Mouse (Mus musculus) limb, embryonic 15.5 days (tissue): Measurements from ENCODE around the gene Gm3233. TPM values are rescaled to one million over a fixed set of nuclear protein-coding genes. Genes with fewer than 3 reads are reported as not detected.
"Not testable (repeated sequence)": the region's sequence is repeated elsewhere in the genome, so short reads cannot be mapped to it uniquely, and the experiment has no call there.

Experiments
- ATAC-seq: fragments of 200-750 bp; cut with Nextera tagmentation; 2 replicates; pipeline ENCODE4 v1.8.0; 2017; ENCODE audit warnings: low read depth, moderate TSS enrichment; ENCODE audit not compliant: insufficient number of reproducible peaks, low FRiP score, low TSS enrichment
- H3K27ac ChIP-seq: fragments of 300-500 bp; sonication (generic); 2 replicates; pipeline ENCODE4 v1.5.1; 2015; ENCODE audit warnings: moderate library complexity, mild to moderate bottlenecking, inconsistent platforms
- H3K27me3 ChIP-seq: fragments of 300-500 bp; sonication (generic); 2 replicates; pipeline ENCODE4 v1.6.1; 2015; ENCODE audit warnings: inconsistent platforms
- H3K36me3 ChIP-seq: fragments of 300-500 bp; sonication (generic); 2 replicates; pipeline ENCODE4 v1.6.1; 2015; ENCODE audit warnings: inconsistent platforms
- H3K4me1 ChIP-seq: fragments of 300-500 bp; sonication (generic); 2 replicates; pipeline ENCODE4 v1.6.1; 2015; ENCODE audit warnings: inconsistent platforms
- H3K4me2 ChIP-seq: fragments of 300-500 bp; sonication (generic); 2 replicates; pipeline ENCODE4 v1.6.1; 2015; ENCODE audit warnings: mild to moderate bottlenecking, inconsistent platforms
- H3K4me3 ChIP-seq: fragments of 300-500 bp; sonication (generic); 2 replicates; pipeline ENCODE4 v1.5.1; 2015; ENCODE audit warnings: mild to moderate bottlenecking, inconsistent platforms
- H3K9ac ChIP-seq: fragments of 300-500 bp; sonication (generic); 2 replicates; pipeline ENCODE4 v1.6.1; 2015; ENCODE audit warnings: inconsistent platforms
- H3K9me3 ChIP-seq: fragments of 300-500 bp; sonication (generic); 2 replicates; pipeline ENCODE4 v1.6.1; 2016; ENCODE audit warnings: inconsistent platforms
- WGBS: fragments of 180-500 bp; shearing (Covaris S2); methylation state at CpG from one replicate; pipeline ENCODE4 v1.1.7; 2015; 5-methylcytosine and 5-hydroxymethylcytosine counted together
- polyA plus RNA-seq: library from polyadenylated mRNA; unstranded; fragments of >200 nt; fragmentation: Nextera tagmentation; extraction: Ambion mirVana; gene quantifications from 2 replicates; pipeline ENCODE4 v1.2.1, GENCODE M21; 2015

The Gm3233 gene
- polyA plus RNA-seq, 1 experiment from 2014 or later = not detected

- H3K4me3 ChIP-seq, H3K27me3 ChIP-seq, H3K9ac ChIP-seq, H3K4me1 ChIP-seq, H3K36me3 ChIP-seq, H3K4me2 ChIP-seq, H3K27ac ChIP-seq, ATAC-seq, H3K9me3 ChIP-seq: not testable (repeated sequence)
- WGBS = 55% methylated on average over 1 of the region's 1 CpGs
Measured at GRCm38 (mm10) chr10:77771225-77771624, 11.7 kb upstream of the Gm3233 start, which contains the start of gene Gm3238. Gene Gm3238 (minus strand): TSS chr10:77771325.

GRCm38 (mm10) chr10:77769727-77770126 lies 10.2 kb upstream of the Gm3233 start:
- no peaks in the 10 kb centered on the region for H3K9me3 ChIP-seq
- no peaks in the 10 kb centered on the region for H3K27me3 ChIP-seq
- ATAC-seq = no peak
- H3K4me1 ChIP-seq = no peaks in the 10 kb centered on the region
- 63% methylated on average over 1 of the region's 1 CpGs for WGBS
- H3K36me3 ChIP-seq = no peaks in the 10 kb centered on the region
- no peak overlapping the region for H3K4me3 ChIP-seq
- H3K27ac ChIP-seq = no peak overlapping the region
- no peak overlapping the region for H3K9ac ChIP-seq
- H3K4me2 ChIP-seq = no peak overlapping the region

- Histone ChIP-seq H3K27ac (no peak overlapping the region), H3K36me3 (no peaks in the 10 kb centered on the region), H3K9me3 (no peaks in the 10 kb centered on the region), H3K27me3 (no peaks in the 10 kb centered on the region), H3K4me3 (no peak overlapping the region), H3K4me1 (no peaks in the 10 kb centered on the region), H3K4me2 (no peak overlapping the region), H3K9ac (no peak overlapping the region)
- ATAC-seq = no peak
Measured at GRCm38 (mm10) chr10:77753448-77753847, 6.0 kb downstream of the Gm3233 start.

GRCm38 (mm10) chr10:77752312-77752711 lies 7.2 kb downstream of the Gm3233 start:
- H3K4me3 ChIP-seq, H3K36me3 ChIP-seq, H3K27me3 ChIP-seq, H3K9ac ChIP-seq, H3K27ac ChIP-seq, H3K4me2 ChIP-seq, H3K4me1 ChIP-seq, ATAC-seq, H3K9me3 ChIP-seq: not testable (repeated sequence)
- WGBS = 61% methylated on average over 3 of the region's 3 CpGs

- ATAC-seq, H3K36me3 ChIP-seq: not testable (repeated sequence)
- 50% methylated on average over 1 of the region's 1 CpGs for WGBS
Measured at GRCm38 (mm10) chr10:77751254-77751653, 8.2 kb downstream of the Gm3233 start, which contains the start of gene Gm9736. Gene Gm9736 (minus strand): TSS chr10:77751354.

GRCm38 (mm10) chr10:77750686-77751085 lies 8.8 kb downstream of the Gm3233 start:
- not testable (repeated sequence) for ATAC-seq, H3K4me2 ChIP-seq, H3K27ac ChIP-seq, H3K36me3 ChIP-seq, H3K4me3 ChIP-seq, H3K4me1 ChIP-seq, H3K9me3 ChIP-seq, H3K9ac ChIP-seq, H3K27me3 ChIP-seq
- 75% methylated on average over 1 of the region's 1 CpGs for WGBS

More at GRCm38 (mm10) chr10:77751254-77751653, 8.2 kb downstream of the Gm3233 start, which contains the start of gene Gm9736:
- not testable (repeated sequence) for H3K27me3 ChIP-seq, H3K27ac ChIP-seq, H3K9me3 ChIP-seq, H3K9ac ChIP-seq, H3K4me1 ChIP-seq, H3K4me2 ChIP-seq, H3K4me3 ChIP-seq

- not testable (repeated sequence) for ATAC-seq, H3K27me3 ChIP-seq, H3K4me3 ChIP-seq, H3K9me3 ChIP-seq, H3K4me1 ChIP-seq, H3K9ac ChIP-seq, H3K36me3 ChIP-seq, H3K4me2 ChIP-seq, H3K27ac ChIP-seq
- 37% methylated on average over 5 of the region's 5 CpGs for WGBS
Measured at GRCm38 (mm10) chr10:77741924-77742688, 17.4 kb downstream of the Gm3233 start, which contains the start of gene Gm18596. Gene Gm18596 (minus strand): TSS chr10:77742638.

GRCm38 (mm10) chr10:77738929-77739328 lies 20.6 kb downstream of the Gm3233 start:
- no peak overlapping the region for H3K4me3 ChIP-seq
- ATAC-seq = no peak
- H3K9ac ChIP-seq = no peak overlapping the region
- H3K4me1 ChIP-seq = no peaks in the 10 kb centered on the region; the same call in 1 of the 2 replicates
- WGBS = 80% methylated on average over 4 of the region's 4 CpGs
- H3K36me3 ChIP-seq = no peaks in the 10 kb centered on the region
- H3K4me2 ChIP-seq = no peak overlapping the region
- peaks cover 4% of the 10 kb centered on the region; the same call in 1 of the 2 replicates for H3K9me3 ChIP-seq
- H3K27me3 ChIP-seq = no peaks in the 10 kb centered on the region
- H3K27ac ChIP-seq = no peak overlapping the region

- no peaks in the 10 kb centered on the region for H3K4me1 ChIP-seq
- H3K9ac ChIP-seq = no peak overlapping the region
- H3K27me3 ChIP-seq = no peaks in the 10 kb centered on the region
- peaks cover 4% of the 10 kb centered on the region; the same call in 1 of the 2 replicates for H3K9me3 ChIP-seq
- no peak overlapping the region for H3K4me2 ChIP-seq
- no peak overlapping the region for H3K27ac ChIP-seq
- WGBS = 94% methylated on average over 1 of the region's 1 CpGs
- H3K36me3 ChIP-seq = no peaks in the 10 kb centered on the region
- no peak overlapping the region for H3K4me3 ChIP-seq
- no peak for ATAC-seq
Measured at GRCm38 (mm10) chr10:77735928-77736327, 23.6 kb downstream of the Gm3233 start.

- no peak overlapping the region for H3K4me2 ChIP-seq
- no peaks in the 10 kb centered on the region for H3K27me3 ChIP-seq
- ATAC-seq = no peak
- no peak overlapping the region for H3K27ac ChIP-seq
- H3K4me1 ChIP-seq = no peaks in the 10 kb centered on the region
- H3K9me3 ChIP-seq = no peaks in the 10 kb centered on the region
- no peak overlapping the region for H3K9ac ChIP-seq
- H3K36me3 ChIP-seq = no peaks in the 10 kb centered on the region
- WGBS = 40% methylated on average over 4 of the region's 4 CpGs
- no peak overlapping the region for H3K4me3 ChIP-seq
Measured at GRCm38 (mm10) chr10:77729241-77729640, 30.2 kb downstream of the Gm3233 start.

- WGBS = 61% methylated on average over 4 of the region's 4 CpGs
Measured at GRCm38 (mm10) chr10:77728280-77728679, 31.2 kb downstream of the Gm3233 start.

GRCm38 (mm10) chr10:77726186-77726585 lies 33.3 kb downstream of the Gm3233 start, which contains the start of gene Gm10100:
Gene Gm10100 (plus strand): TSS chr10:77726486.
- no peaks in the 10 kb centered on the region for H3K27me3 ChIP-seq
- ATAC-seq = no peak
- H3K36me3 ChIP-seq = no peaks in the 10 kb centered on the region
- H3K9ac ChIP-seq = no peak within 1 kb of the TSS
- no peak within 1 kb of the TSS for H3K4me3 ChIP-seq
- no peaks in the 10 kb centered on the region for H3K9me3 ChIP-seq
- 27% methylated on average over 3 of the region's 3 CpGs for whole genome bisulfite sequencing
- H3K4me1 ChIP-seq = no peaks in the 10 kb centered on the region
- no peak within 1 kb of the TSS for H3K27ac ChIP-seq
- no peak within 1 kb of the TSS for H3K4me2 ChIP-seq

More at GRCm38 (mm10) chr10:77728280-77728679, 31.2 kb downstream of the Gm3233 start:
- Histone ChIP-seq H3K4me3 (no peak overlapping the region), H3K4me2 (no peak overlapping the region), H3K36me3 (no peaks in the 10 kb centered on the region), H3K4me1 (no peaks in the 10 kb centered on the region), H3K9ac (no peak overlapping the region), H3K27me3 (no peaks in the 10 kb centered on the region), H3K27ac (no peak overlapping the region), H3K9me3 (no peaks in the 10 kb centered on the region)
- ATAC-seq = no peak
